Mouse (Mus musculus): ENCODE measurements at regions not wholly inside any gene's neighbourhood (a gene's known extent, or its start where the extent isn't known, plus 50 kb on each side); places are given as distances from the start of the nearest gene placed in this dataset.

- ChIA-PET POLR2A (no interaction called here), CTCF (no interaction called here)
- TF ChIP-seq CTCF (IDR thresholded peaks at IDR 0.05): no peak
These were observed 99.8 kb downstream of the Olfm4 start for GRCm38 (mm10) chr14:80083724-80084123.

GRCm38 (mm10) chr14:80097238-80097637 is 113.4 kb downstream of the Olfm4 start:
- no peak for ATAC-seq

More at GRCm38 (mm10) chr14:80083724-80084123, 99.8 kb downstream of the Olfm4 start:
- no peaks in the 10 kb centered on the region for H3K27me3 ChIP-seq
- DNase-seq (ENCODE audit: low read depth, low spot score): no peak
- no peak for ATAC-seq
- in situ Hi-C loops (cut with MboI; ENCODE audit: low pct_unique_long_range_greater_than_20kb): no loop called here

GRCm38 (mm10) chr14:80113115-80113687 is 129.3 kb downstream of the Olfm4 start:
- CTCF ChIA-PET: no interaction called here
- ATAC-seq: no peak
- no peak for DNase-seq (ENCODE audit: low read depth, low spot score)
- POLR2A ChIA-PET: no interaction called here
- TF ChIP-seq CTCF (IDR thresholded peaks at IDR 0.05): no peak
- in situ Hi-C loops (cut with MboI; ENCODE audit: low pct_unique_long_range_greater_than_20kb): no loop called here
- H3K27me3 ChIP-seq: no peaks in the 10 kb centered on the region

More at GRCm38 (mm10) chr14:80097238-80097637, 113.4 kb downstream of the Olfm4 start:
- TF ChIP-seq CTCF (IDR thresholded peaks at IDR 0.05): no peak
- POLR2A ChIA-PET: no interaction called here
- DNase-seq (ENCODE audit: low read depth, low spot score): no peak
- in situ Hi-C loops (cut with MboI; ENCODE audit: low pct_unique_long_range_greater_than_20kb): no loop called here
- H3K27me3 ChIP-seq: no peaks in the 10 kb centered on the region
- CTCF ChIA-PET: no interaction called here

- TF ChIP-seq CTCF (IDR thresholded peaks at IDR 0.05): no peak
- no peak for ATAC-seq
- in situ Hi-C loops (cut with MboI; ENCODE audit: low pct_unique_long_range_greater_than_20kb): no loop called here
- no peak for DNase-seq (ENCODE audit: low read depth, low spot score)
- POLR2A ChIA-PET: no interaction called here
- no peaks in the 10 kb centered on the region for H3K27me3 ChIP-seq
- CTCF ChIA-PET: no interaction called here
These were observed 130.4 kb downstream of the Olfm4 start for GRCm38 (mm10) chr14:80114326-80114725.

GRCm38 (mm10) chr14:80125156-80125555 is 141.3 kb downstream of the Olfm4 start:
- ChIA-PET POLR2A (no interaction called here), CTCF (no interaction called here)
- no peak for TF ChIP-seq CTCF (IDR thresholded peaks at IDR 0.05)
- in situ Hi-C loops (cut with MboI; ENCODE audit: low pct_unique_long_range_greater_than_20kb): no loop called here
- peaks cover 7% of the 10 kb centered on the region for H3K27me3 ChIP-seq
- DNase-seq (ENCODE audit: low read depth, low spot score): no peak
- no peak for ATAC-seq

GRCm38 (mm10) chr14:80128181-80128580 is 144.3 kb downstream of the Olfm4 start:
- ChIA-PET CTCF (no interaction called here), POLR2A (no interaction called here)
- peaks cover 7% of the 10 kb centered on the region for H3K27me3 ChIP-seq
- in situ Hi-C loops (cut with MboI; ENCODE audit: low pct_unique_long_range_greater_than_20kb): no loop called here
- ATAC-seq (no peak), DNase-seq (ENCODE audit: low read depth, low spot score) (no peak)
- no peak for TF ChIP-seq CTCF (IDR thresholded peaks at IDR 0.05)

GRCm38 (mm10) chr14:80137541-80137940 is 153.7 kb downstream of the Olfm4 start:
- no peak for ATAC-seq
- POLR2A ChIA-PET: no interaction called here
- H3K27me3 ChIP-seq: peaks cover 3% of the 10 kb centered on the region
- DNase-seq (ENCODE audit: low read depth, low spot score): no peak
- in situ Hi-C loops (cut with MboI; ENCODE audit: low pct_unique_long_range_greater_than_20kb): no loop called here
- CTCF ChIA-PET: no interaction called here
- no peak for TF ChIP-seq CTCF (IDR thresholded peaks at IDR 0.05)

GRCm38 (mm10) chr14:80138991-80139791 is 155.3 kb downstream of the Olfm4 start:
- ChIA-PET POLR2A (no interaction called here), CTCF (no interaction called here)
- ATAC-seq (no peak), DNase-seq (ENCODE audit: low read depth, low spot score) (no peak)
- TF ChIP-seq CTCF (IDR thresholded peaks at IDR 0.05): no peak
- H3K27me3 ChIP-seq: peaks cover 7% of the 10 kb centered on the region
- in situ Hi-C loops (cut with MboI; ENCODE audit: low pct_unique_long_range_greater_than_20kb): no loop called here

GRCm38 (mm10) chr14:80157002-80157401 is 173.1 kb downstream of the Olfm4 start:
- POLR2A ChIA-PET: no interaction called here
- ATAC-seq (no peak), DNase-seq (ENCODE audit: low read depth, low spot score) (no peak)
- CTCF ChIA-PET: no interaction called here
- TF ChIP-seq CTCF (IDR thresholded peaks at IDR 0.05): no peak
- H3K27me3 ChIP-seq: no peaks in the 10 kb centered on the region
- in situ Hi-C loops (cut with MboI; ENCODE audit: low pct_unique_long_range_greater_than_20kb): no loop called here

- ATAC-seq (no peak), DNase-seq (ENCODE audit: low read depth, low spot score) (no peak)
- ChIA-PET CTCF (no interaction called here), POLR2A (no interaction called here)
- no peak for TF ChIP-seq CTCF (IDR thresholded peaks at IDR 0.05)
- H3K27me3 ChIP-seq: peaks cover 11% of the 10 kb centered on the region
- in situ Hi-C loops (cut with MboI; ENCODE audit: low pct_unique_long_range_greater_than_20kb): no loop called here
These were observed 185.3 kb downstream of the Olfm4 start for GRCm38 (mm10) chr14:80169211-80169610.

- in situ Hi-C loops (cut with MboI; ENCODE audit: low pct_unique_long_range_greater_than_20kb): no loop called here
- ChIA-PET POLR2A (no interaction called here), CTCF (no interaction called here)
- ATAC-seq: no peak
- no peak for TF ChIP-seq CTCF (IDR thresholded peaks at IDR 0.05)
- peaks cover 11% of the 10 kb centered on the region for H3K27me3 ChIP-seq
- no peak for DNase-seq (ENCODE audit: low read depth, low spot score)
These were observed 186.7 kb downstream of the Olfm4 start for GRCm38 (mm10) chr14:80170450-80171180.

Data from Patski (cell line).